Mouse (Mus musculus): ENCODE results near the gene Frk. TPM values are rescaled to one million over a fixed set of nuclear protein-coding genes. Genes with fewer than 3 reads are reported as not detected.
A peak's percentile ranks its signal among the peaks of the same experiment; 100 is the strongest.
"Not testable (repeated sequence)": the region's sequence is repeated elsewhere in the genome, so short reads cannot be mapped to it uniquely, and the experiment has no call there.

Gene Frk
- total RNA-seq (2021): 1 to 10 TPM; 2.3 to 2.7 TPM
- long read RNA-seq, experiment 1, partial matches to known transcripts: 0 of 1 reads
- long read RNA-seq, experiment 1, other reads (novel, unspliced or antisense): 1 of 1 reads
- long read RNA-seq, experiment 2, partial matches to known transcripts: 0 of 2 reads
- long read RNA-seq, experiment 2, other reads (novel, unspliced or antisense): 1 of 2 reads

- peak; percentile 13 to 25 for DNase-seq
These were observed at the start of gene Frk for GRCm38 (mm10) chr10:34483297-34484013. Gene Frk, plus strand, starts transcription at chr10:34483399.

DNA sequence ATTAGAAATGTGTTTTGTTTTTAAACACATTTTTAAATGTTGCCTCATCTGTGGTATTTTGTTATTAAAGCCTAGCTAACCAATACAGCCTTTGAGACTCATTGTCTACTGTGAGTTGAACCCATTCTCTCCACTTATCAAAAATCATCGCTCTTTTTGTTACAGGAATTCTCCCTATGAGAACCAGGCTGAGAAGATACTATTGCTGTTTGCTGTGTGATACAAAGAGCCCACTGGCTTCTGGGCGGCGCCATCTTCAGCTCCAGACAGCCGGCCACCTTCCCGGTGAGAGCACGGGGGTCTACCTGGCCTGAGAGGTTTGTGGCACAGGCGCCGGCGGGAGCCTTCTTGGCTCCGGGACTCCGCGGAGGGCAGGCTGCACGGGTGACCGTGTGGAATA lies 49.0 kb upstream of the Frk start:
- intact Hi-C loops (cut with DNase I); DNase-seq: not testable (repeated sequence)

More at GRCm38 (mm10) chr10:34483297-34484013, at the start of gene Frk:
- intact Hi-C loops (cut with DNase I): no loop called here

DNA sequence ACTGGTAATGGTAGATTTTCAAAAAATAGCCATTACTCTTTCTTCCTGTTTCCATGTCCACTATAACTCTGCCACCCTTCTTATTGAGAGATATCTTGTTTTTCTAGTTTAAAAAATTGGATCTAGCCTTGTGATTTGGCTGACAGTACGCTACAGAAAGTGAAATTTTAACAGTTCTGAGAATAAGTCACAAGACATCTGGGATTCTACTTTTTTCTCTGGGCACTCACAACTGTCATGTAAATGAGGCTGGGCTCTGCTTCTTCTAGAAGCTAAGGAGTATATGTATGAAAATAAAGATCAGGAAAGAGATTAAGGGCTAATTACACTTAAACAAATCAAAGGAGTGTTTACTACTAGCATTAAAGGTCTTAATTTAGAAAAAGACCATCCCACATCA lies 33.7 kb upstream of the Frk start:
- no peak for DNase-seq
- intact Hi-C loops (cut with DNase I): no loop called here

DNA sequence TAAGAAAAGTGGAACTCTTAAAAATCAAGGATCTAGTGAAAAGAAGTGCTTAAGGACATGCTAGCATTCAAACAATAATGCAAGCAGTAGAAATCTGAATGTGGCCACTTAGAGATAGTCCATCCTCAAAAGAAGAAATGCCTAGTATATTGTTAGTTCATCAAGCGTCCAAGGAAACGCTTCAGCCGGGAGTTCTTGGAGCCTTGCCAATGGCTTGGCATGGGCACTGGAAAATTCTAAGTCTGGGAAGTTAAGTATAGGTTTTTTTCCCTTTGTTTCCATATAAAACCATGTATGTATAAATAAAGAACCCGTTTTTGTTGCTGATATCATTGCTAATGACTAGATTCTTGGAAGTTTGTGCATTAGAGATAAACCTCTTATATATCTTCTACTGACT lies 21.7 kb upstream of the Frk start:
- peak in 1 of 2 experiments; percentile 24 for DNase-seq
- intact Hi-C loops (cut with DNase I): no loop called here

- DNase-seq: no peak
- intact Hi-C loops (cut with DNase I): no loop called here
These were observed 18.9 kb upstream of the Frk start for GRCm38 (mm10) chr10:34464321-34464720.

GRCm38 (mm10) chr10:34469037-34469436 lies 14.2 kb upstream of the Frk start:
- intact Hi-C loops (cut with DNase I): no loop called here
- DNase-seq: no peak

DNA sequence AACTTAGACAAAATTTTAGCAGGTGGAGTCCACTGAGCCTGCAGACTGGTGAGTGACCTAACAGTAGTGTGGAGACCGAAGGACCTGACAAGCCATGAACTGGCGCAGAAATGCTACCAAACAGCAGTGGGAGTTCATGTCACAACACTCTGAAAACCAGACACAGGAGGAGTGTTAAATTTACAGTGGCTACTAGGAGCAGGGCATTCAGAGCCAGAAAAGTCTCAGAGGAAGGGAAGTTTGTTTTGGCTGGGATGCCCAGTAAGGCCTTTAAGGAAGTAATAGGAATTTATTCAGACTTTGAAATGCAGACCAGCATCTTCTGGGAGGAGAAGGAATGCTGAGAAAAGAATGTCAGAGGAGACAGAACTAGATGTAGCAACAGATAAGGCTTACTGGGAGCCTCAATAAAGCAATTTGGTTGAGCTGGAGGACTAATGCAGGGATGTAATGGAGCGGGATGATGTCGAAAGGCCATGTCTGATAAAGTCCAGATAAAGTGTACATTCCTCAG lies 3.2 kb upstream of the Frk start:
- intact Hi-C loops (cut with DNase I): no loop called here
- DNase-seq: peak in 1 of 2 experiments; percentile 6

GRCm38 (mm10) chr10:34484014-34484411 lies 814 bp downstream of the Frk start:
- DNase-seq: peak; percentile 29 to 44
- intact Hi-C loops (cut with DNase I): no loop called here

GRCm38 (mm10) chr10:34485079-34485478 lies 1.9 kb downstream of the Frk start:
- intact Hi-C loops (cut with DNase I): no loop called here
- peak in 1 of 2 experiments; percentile 35 for DNase-seq

GRCm38 (mm10) chr10:34507807-34508206 lies 24.6 kb downstream of the Frk start:
- no peak for DNase-seq
- intact Hi-C loops (cut with DNase I): no loop called here

- intact Hi-C loops (cut with DNase I): no loop called here
- no peak for DNase-seq
These were observed 25.4 kb downstream of the Frk start for GRCm38 (mm10) chr10:34508593-34508992.

DNA sequence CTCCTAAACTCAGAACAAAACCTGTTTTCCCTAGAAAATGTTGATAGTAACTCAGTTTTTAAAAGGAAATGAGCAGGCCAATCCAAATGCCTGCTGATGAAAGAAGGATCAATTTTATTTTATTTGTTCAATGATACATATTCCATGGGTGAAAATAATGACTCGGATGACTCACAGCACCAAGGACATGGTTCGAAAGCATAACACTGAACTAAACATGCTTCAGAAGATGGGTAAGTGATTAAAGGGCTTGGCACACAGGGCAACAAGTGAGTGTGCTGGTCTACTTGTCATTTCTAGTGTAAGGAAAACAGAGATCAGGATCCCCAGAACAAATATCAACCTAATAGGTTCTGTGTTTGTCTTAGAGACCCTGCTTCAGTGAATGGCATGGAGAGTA lies 26.1 kb downstream of the Frk start:
- intact Hi-C loops (cut with DNase I): no loop called here
- DNase-seq: no peak

- no peak for DNase-seq
- intact Hi-C loops (cut with DNase I): no loop called here
These were observed 28.0 kb downstream of the Frk start for GRCm38 (mm10) chr10:34511192-34511591.

DNA sequence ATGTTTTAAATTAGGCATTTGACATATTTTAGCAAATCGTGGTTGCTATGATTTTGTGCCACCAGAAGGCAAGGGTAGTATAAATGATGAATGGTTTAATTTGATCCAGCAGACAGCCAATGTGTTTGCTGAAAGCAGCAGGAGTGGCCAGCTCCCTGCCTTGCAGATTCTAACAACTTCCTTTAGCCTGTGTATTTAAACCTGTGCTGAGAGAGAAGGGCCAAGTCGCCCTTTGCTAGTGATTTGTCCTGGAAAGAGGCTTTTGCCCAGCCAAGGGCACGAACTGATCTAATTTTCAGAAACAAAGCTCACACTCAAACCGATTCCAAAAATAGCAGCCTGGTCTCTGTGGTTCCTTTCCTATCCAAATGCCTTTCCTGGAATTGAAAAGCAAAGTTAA lies 29.4 kb downstream of the Frk start:
- intact Hi-C loops (cut with DNase I): no loop called here
- DNase-seq: peak in 1 of 2 experiments; percentile 8

- intact Hi-C loops (cut with DNase I): no loop called here
- no peak for DNase-seq
These were observed 42.4 kb downstream of the Frk start for GRCm38 (mm10) chr10:34525598-34525997.

DNA sequence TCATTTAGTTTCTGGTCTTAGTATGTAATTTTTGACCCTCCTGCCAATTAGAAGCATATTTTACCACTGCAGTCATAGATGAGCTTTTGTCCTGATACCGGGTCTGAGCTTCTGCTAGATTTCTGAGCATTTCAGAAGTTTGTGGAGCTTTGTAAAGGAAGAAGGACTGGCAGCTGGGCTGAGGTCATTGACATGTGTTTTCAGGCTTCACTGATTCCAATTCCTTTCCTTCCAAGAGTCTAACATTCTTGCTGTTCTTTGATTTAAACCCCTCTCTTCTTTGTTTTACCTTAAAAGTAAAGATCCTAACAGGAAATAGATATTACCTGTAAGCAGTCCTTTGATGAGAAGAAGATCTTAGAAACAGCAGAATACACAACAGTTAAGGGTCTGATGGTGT lies 48.6 kb downstream of the Frk start:
- intact Hi-C loops (cut with DNase I): no loop called here

DNA sequence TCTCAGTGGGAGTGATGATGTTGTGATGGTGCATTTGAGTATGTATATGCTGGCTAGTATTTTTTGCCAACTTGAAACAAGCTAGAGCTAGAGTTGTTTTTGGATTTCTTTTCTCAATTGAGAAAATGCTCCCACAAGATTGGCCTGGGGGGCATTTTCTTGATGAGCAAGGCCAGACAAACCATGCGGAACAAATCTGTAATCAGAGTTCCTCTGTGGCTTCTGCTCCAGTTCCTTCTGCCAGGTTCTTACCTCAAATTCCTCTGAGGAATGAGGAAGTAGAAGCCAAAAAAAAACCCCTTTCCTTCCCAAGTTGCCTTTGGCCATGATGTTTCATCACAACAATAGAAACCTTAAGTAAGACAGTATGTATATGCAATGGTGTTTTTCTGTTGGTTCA lies 49.3 kb downstream of the Frk start:
- intact Hi-C loops (cut with DNase I): no loop called here
- DNase-seq: no peak

More for the DNA sequence above, 48.6 kb downstream of the Frk start:
- DNase-seq: no peak

- intact Hi-C loops (cut with DNase I): no loop called here
- DNase-seq: no peak
These were observed 57.5 kb downstream of the Frk start for GRCm38 (mm10) chr10:34540687-34541086.

GRCm38 (mm10) chr10:34541717-34542490 lies 58.7 kb downstream of the Frk start:
- DNase-seq: no peak
- intact Hi-C loops (cut with DNase I): no loop called here

- intact Hi-C loops (cut with DNase I): no loop called here
- no peak for DNase-seq
These were observed 67.4 kb downstream of the Frk start for GRCm38 (mm10) chr10:34550612-34551011.

- intact Hi-C loops (cut with DNase I): no loop called here
- no peak for DNase-seq
These were observed 68.4 kb downstream of the Frk start for GRCm38 (mm10) chr10:34551636-34552035.
